Mouse (Mus musculus): ENCODE results near the gene Ttc1.

Ttc1 gene

GRCm38 (mm10) chr11:43747233-43748226, at the start of gene Ttc1:
TSS of gene Ttc1 (minus strand) at chr11:43748008.
- peak; percentile 100 for DNase-seq

- no peak for DNase-seq
Observed at GRCm38 (mm10) chr11:43795992-43796391, 48.2 kb upstream of the Ttc1 start.

GRCm38 (mm10) chr11:43790446-43790845, 42.6 kb upstream of the Ttc1 start:
- DNase-seq = peak; percentile 93

- DNase-seq = peak; percentile 93
Observed at GRCm38 (mm10) chr11:43783772-43784171, 36.0 kb upstream of the Ttc1 start.

- DNase-seq = peak; percentile 11
Observed at GRCm38 (mm10) chr11:43783106-43783505, 35.3 kb upstream of the Ttc1 start.

GRCm38 (mm10) chr11:43779551-43779950, 31.7 kb upstream of the Ttc1 start:
- DNase-seq = peak; percentile 48

- peak; percentile 55 for DNase-seq
Observed at GRCm38 (mm10) chr11:43776324-43776694, 28.5 kb upstream of the Ttc1 start.

GRCm38 (mm10) chr11:43775469-43776323, 27.9 kb upstream of the Ttc1 start:
- DNase-seq = no peak

- DNase-seq = peak; percentile 93
Observed at GRCm38 (mm10) chr11:43773725-43774124, 25.9 kb upstream of the Ttc1 start.

GRCm38 (mm10) chr11:43770110-43770509, 22.3 kb upstream of the Ttc1 start:
- peak; percentile 24 for DNase-seq

- DNase-seq = no peak
Observed at GRCm38 (mm10) chr11:43767749-43768148, 19.9 kb upstream of the Ttc1 start.

GRCm38 (mm10) chr11:43766922-43767648, 19.3 kb upstream of the Ttc1 start:
- DNase-seq = peak; percentile 95

GRCm38 (mm10) chr11:43758436-43758835, 10.6 kb upstream of the Ttc1 start:
- DNase-seq = no peak

GRCm38 (mm10) chr11:43755411-43755810, 7.6 kb upstream of the Ttc1 start:
- DNase-seq = no peak

- no peak for DNase-seq
Observed at GRCm38 (mm10) chr11:43754568-43754967, 6.8 kb upstream of the Ttc1 start.

GRCm38 (mm10) chr11:43751542-43751941, 3.7 kb upstream of the Ttc1 start:
- peak; percentile 21 for DNase-seq

- DNase-seq = peak; percentile 73
Observed at GRCm38 (mm10) chr11:43728737-43729301, 19.0 kb downstream of the Ttc1 start.

GRCm38 (mm10) chr11:43727796-43728195, 20.0 kb downstream of the Ttc1 start:
- DNase-seq = peak; percentile 67

GRCm38 (mm10) chr11:43723411-43723810, 24.4 kb downstream of the Ttc1 start:
- DNase-seq = peak; percentile 61

GRCm38 (mm10) chr11:43712178-43712577, 35.6 kb downstream of the Ttc1 start:
- peak; percentile 37 for DNase-seq

GRCm38 (mm10) chr11:43708409-43708808, 39.4 kb downstream of the Ttc1 start:
- peak; percentile 52 for DNase-seq

GRCm38 (mm10) chr11:43705751-43706150, 42.1 kb downstream of the Ttc1 start:
- peak; percentile 79 for DNase-seq
